Mouse (Mus musculus) spleen, adult 2 months (tissue): Measurements from ENCODE around the gene Rbms3.

Experiments
- CTCF ChIP-seq: fragments of 200-500 bp; IDR thresholded peaks from 2 replicates; pipeline ENCODE4 v1.5.1; 2011; ENCODE audit warnings: mild to moderate bottlenecking, inconsistent platforms; ENCODE audit not compliant: insufficient read depth, insufficient read length, insufficient replicate concordance; ENCODE audit errors: extremely low read depth
- POLR2A ChIP-seq: fragments of 200-500 bp; IDR thresholded peaks from 2 replicates; pipeline ENCODE4 v1.6.1; 2011; ENCODE audit warnings: low read depth, low read length, inconsistent platforms

DNA sequence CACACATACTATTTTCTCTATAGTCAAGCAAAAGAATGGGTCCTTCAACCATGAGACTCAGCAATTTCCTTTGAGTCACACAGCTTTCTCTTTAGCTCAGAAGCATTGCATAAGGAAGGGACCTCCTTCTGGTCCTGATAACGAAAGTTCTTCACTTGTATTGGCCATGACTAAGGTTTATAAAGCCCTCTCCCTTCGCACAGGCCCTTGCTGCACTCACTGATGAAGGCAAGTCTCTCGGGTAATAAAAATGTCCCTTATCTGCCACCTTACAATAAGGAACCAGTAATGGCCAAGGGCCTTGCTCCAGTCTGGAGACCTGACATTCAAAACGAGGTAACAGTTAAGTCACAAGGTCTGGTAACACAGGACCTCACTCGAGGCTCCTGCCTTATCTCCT is 905.1 kb downstream of the Rbms3 start:
- TF ChIP-seq CTCF (no peak), POLR2A (no peak)
